In genomic region chr13:37657248-37657647, GRCm38 (mm10) we compare ENCODE assay signal across 7 mouse cellular contexts.
DNase-seq lines count a peak whose midpoint lies in the region; ATAC-seq lines count a peak whose summit lies in the region.

No protein-coding gene starts in this region.

- H3K27ac ChIP-seq in embryonic facial prominence, embryonic 15.5 days (replicated peaks), result peak overlapping the region; percentile 55; the same call in 1 of the 2 replicates
- H3K27ac ChIP-seq in hindbrain, embryonic 13.5 days, result no peak overlapping the region

- H3K4me3 ChIP-seq in embryonic facial prominence, embryonic 15.5 days (replicated peaks), result no peak overlapping the region
- no peak overlapping the region for H3K4me3 ChIP-seq in hindbrain, embryonic 13.5 days

- no peaks in the 10 kb centered on the region for H3K9me3 ChIP-seq in embryonic facial prominence, embryonic 15.5 days (replicated peaks)
- H3K9me3 ChIP-seq in hindbrain, embryonic 13.5 days, result no peaks in the 10 kb centered on the region

- H3K4me1 ChIP-seq in embryonic facial prominence, embryonic 15.5 days, result 0 out of 2 replicates have a peak, but pooled peaks cover 3% of the 10 kb centered on the region
- no peaks in the 10 kb centered on the region for H3K4me1 ChIP-seq in hindbrain, embryonic 13.5 days (replicated peaks)

- WGBS in embryonic facial prominence, embryonic 15.5 days, result 77% methylated on average over 16 of the region's 16 CpGs
- WGBS in hindbrain, embryonic 13.5 days, result 89% methylated on average over 16 of the region's 16 CpGs

- H3K27me3 ChIP-seq in embryonic facial prominence, embryonic 15.5 days, result no peaks in the 10 kb centered on the region
- H3K27me3 ChIP-seq in hindbrain, embryonic 13.5 days, result no peaks in the 10 kb centered on the region

- H3K9ac ChIP-seq in embryonic facial prominence, embryonic 15.5 days, result no peak overlapping the region
- no peak overlapping the region for H3K9ac ChIP-seq in hindbrain, embryonic 13.5 days

- no peaks in the 10 kb centered on the region for H3K36me3 ChIP-seq in embryonic facial prominence, embryonic 15.5 days
- H3K36me3 ChIP-seq in hindbrain, embryonic 13.5 days, result no peaks in the 10 kb centered on the region

- H3K4me2 ChIP-seq in embryonic facial prominence, embryonic 15.5 days (replicated peaks), result no peak overlapping the region
- H3K4me2 ChIP-seq in hindbrain, embryonic 13.5 days, result no peak overlapping the region

- peak; percentile 38 to 42 for DNase-seq in B cell, adult 2 months
- DNase-seq in Muller cell, postnatal 12 days (ENCODE audit: inconsistent ontology term), result peak; percentile 40
- peak; percentile 90 to 92 for DNase-seq in heart, postnatal 10 days
- peak; percentile 21 to 24 for DNase-seq in left cerebral cortex, postnatal 36 days (ENCODE audit: low spot score in 2 of 2)
- DNase-seq in natural killer cell, adult 2 months (ENCODE audit: low spot score in 2 of 2), result peak; percentile 19 to 21

- no peak for ATAC-seq in embryonic facial prominence, embryonic 15.5 days (ENCODE audit: insufficient number of reproducible peaks, low FRiP score, low TSS enrichment, low read depth)
- no peak for ATAC-seq in hindbrain, embryonic 13.5 days (ENCODE audit: low FRiP score)

- intact Hi-C loops in heart, postnatal 10 days (cut with DNase I), result no loop called here
- intact Hi-C loops in left cerebral cortex, postnatal 36 days (cut with DNase I), result no loop called here

Comparison
In these comparisons a context has a peak if more than half of its experiments do, and no peak if none do; other contexts are left out.
1. DNase-seq: peak in every context shown above with its lines; median percentile 91 in heart, postnatal 10 days; 40 in B cell, adult 2 months; 40 in Muller cell, postnatal 12 days; 22 in left cerebral cortex, postnatal 36 days; 20 in natural killer cell, adult 2 months.